Mouse (Mus musculus): ENCODE measurements around the gene Kctd17.

GRCm38 (mm10) chr15:78476878-78477277 lies 48.5 kb downstream of the Kctd17 start:
- TF ChIP-seq GATA1 (IDR thresholded peaks at IDR 0.05; ENCODE audit: borderline replicate concordance, low read length) (no peak), FLI1 (IDR thresholded peaks at IDR 0.05; ENCODE audit: low read length) (no peak)

Measured in megakaryocyte, embryonic 14.5 days (primary cell).